Mouse (Mus musculus) midbrain, embryonic 10.5 days (tissue): ENCODE measurements around the gene Ulk4. TPM values are rescaled to one million over a fixed set of nuclear protein-coding genes. Genes with fewer than 3 reads are reported as not detected.

Experiments used
- DNase-seq: peaks from one replicate; pipeline ENCODE4 v3.0.0-alpha.2; 2017; ENCODE audit warnings: low spot score
- H3K27ac ChIP-seq: fragments of 300-500 bp; sonication (generic); replicated peaks from 2 replicates; pipeline ENCODE4 v1.5.1; 2016; ENCODE audit warnings: mild to moderate bottlenecking
- H3K27me3 ChIP-seq: fragments of 300-500 bp; sonication (generic); 2 replicates; pipeline ENCODE4 v1.6.1; 2016; ENCODE audit warnings: low read depth, mild to moderate bottlenecking; ENCODE audit not compliant: poor library complexity, severe bottlenecking
- H3K36me3 ChIP-seq: fragments of 300-500 bp; sonication (generic); 2 replicates; pipeline ENCODE4 v1.6.1; 2016; ENCODE audit warnings: mild to moderate bottlenecking, moderate library complexity
- H3K4me1 ChIP-seq: fragments of 300-500 bp; sonication (generic); 2 replicates; pipeline ENCODE4 v1.6.1; 2016
- H3K4me3 ChIP-seq: fragments of 300-500 bp; sonication (generic); 2 replicates; pipeline ENCODE4 v1.5.1; 2016; ENCODE audit warnings: mild to moderate bottlenecking, moderate library complexity
- H3K9me3 ChIP-seq: fragments of 300-500 bp; sonication (generic); replicated peaks from 2 replicates; pipeline ENCODE4 v1.6.1; 2016; ENCODE audit warnings: mild to moderate bottlenecking
- WGBS: fragments of 180-500 bp; shearing (Covaris S2); methylation state at CpG from one replicate; pipeline ENCODE4 v1.1.7; 2016; 5-methylcytosine and 5-hydroxymethylcytosine counted together
- polyA plus RNA-seq: library from polyadenylated mRNA; unstranded; fragments of >200 nt; fragmentation: Nextera tagmentation; extraction: Ambion mirVana; gene quantifications from 2 replicates; pipeline ENCODE4 v1.2.1, GENCODE M21; 2016

Gene Ulk4
- polyA plus RNA-seq, 1 experiment from 2014 or later, result 147 TPM

DNA sequence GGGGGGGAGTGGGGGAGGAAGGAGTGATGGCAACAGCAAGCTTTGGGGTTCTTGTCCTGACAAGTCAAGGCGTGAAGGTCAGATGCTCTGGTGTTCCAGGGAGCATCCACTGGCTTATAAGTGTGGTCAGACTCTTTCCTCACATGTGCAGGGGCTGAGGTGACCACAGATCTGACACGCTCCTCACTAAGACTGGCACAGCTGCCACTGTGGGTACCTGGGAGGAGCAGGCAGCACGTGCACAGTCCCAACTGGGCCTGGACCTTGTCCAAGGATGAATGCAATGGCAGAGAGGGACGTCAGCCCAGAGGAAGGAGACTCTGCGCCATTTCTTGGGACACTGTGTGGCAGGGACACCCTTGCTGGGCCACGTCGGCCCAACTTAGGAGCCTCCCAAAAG, 295.2 kb downstream of the Ulk4 start:
- 93% methylated on average over 7 of the region's 7 CpGs for WGBS
- DNase-seq, result no peak
- Histone ChIP-seq H3K27ac (peak overlapping the region; percentile 49; the same call in 1 of the 2 replicates), H3K27me3 (no peaks in the 10 kb centered on the region), H3K4me3 (no peak overlapping the region), H3K4me1 (peaks cover 49% of the 10 kb centered on the region), H3K9me3 (no peaks in the 10 kb centered on the region), H3K36me3 (no peaks in the 10 kb centered on the region)

DNA sequence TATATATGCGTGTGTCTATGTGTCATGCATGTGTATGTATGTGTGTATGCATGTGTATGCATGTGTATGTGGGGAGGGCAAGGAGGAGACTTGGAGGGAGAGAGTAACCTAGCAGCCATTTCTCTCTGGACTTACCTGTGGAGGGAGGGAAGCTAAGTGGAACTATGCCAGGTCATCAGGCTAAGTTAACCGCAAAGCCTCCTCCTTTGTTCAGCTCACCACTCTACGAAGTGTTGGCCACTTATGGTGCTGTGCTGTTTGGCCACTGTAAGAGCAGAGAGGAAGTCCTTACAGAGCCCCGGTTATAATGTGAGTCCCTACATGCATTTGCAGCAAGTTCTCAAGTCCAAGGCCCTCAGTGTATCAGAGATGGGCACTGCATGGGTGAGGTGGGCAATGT, 300.1 kb downstream of the Ulk4 start:
- H3K4me3 ChIP-seq, result no peak overlapping the region
- DNase-seq, result no peak
- H3K36me3 ChIP-seq, result peaks cover 7% of the 10 kb centered on the region
- H3K4me1 ChIP-seq, result peaks cover 25% of the 10 kb centered on the region
- WGBS, result 92% methylated on average over 4 of the region's 4 CpGs
- H3K27ac ChIP-seq, result no peak overlapping the region
- H3K9me3 ChIP-seq, result no peaks in the 10 kb centered on the region
- H3K27me3 ChIP-seq, result no peaks in the 10 kb centered on the region

DNA sequence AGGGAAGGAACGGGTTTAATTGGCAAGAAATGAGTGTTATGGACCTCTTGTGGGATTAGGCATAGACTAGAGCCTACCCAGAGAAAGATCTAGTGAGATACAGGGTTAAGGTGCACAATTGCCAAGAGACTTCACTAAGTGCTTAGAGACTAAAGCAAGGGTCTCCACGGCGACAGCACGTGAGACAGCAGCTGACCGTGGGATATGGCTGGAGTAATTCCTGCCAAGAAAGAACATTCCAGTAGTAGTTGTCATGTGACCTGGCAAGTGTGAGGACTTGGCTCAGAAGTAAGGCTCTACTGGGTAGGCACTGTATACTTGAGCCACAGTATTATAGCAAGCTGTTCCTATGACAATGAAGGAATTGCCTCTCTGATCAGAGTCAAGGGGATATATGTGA, 300.8 kb downstream of the Ulk4 start:
- H3K4me3 ChIP-seq, result no peak overlapping the region
- WGBS, result 87% methylated on average over 5 of the region's 5 CpGs
- no peak for DNase-seq

DNA sequence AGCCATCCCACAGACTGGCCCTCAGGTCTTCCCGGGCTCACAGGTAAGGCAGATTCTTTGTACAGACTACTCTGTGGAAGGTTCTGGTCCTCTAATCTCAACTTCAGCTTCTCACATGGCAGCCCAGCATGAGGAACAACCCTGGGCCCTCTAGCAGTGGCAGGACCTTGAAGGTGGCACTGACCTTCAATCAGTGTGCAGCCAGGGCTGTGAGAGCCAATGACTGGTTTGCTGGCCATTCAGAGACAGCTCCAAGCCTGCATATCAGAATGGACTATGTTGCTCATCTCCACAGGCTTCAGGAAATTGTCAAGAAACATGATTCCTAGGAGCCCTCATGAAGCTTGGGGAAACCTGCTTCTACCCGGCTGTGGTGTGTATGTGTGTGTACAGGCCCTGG, 302.8 kb downstream of the Ulk4 start:
- DNase-seq, result no peak
- Histone ChIP-seq H3K27me3 (no peaks in the 10 kb centered on the region), H3K9me3 (no peaks in the 10 kb centered on the region), H3K4me3 (no peak overlapping the region), H3K27ac (no peak overlapping the region), H3K36me3 (peaks cover 23% of the 10 kb centered on the region), H3K4me1 (peaks cover 3% of the 10 kb centered on the region; the same call in 1 of the 2 replicates)
- WGBS, result 86% methylated on average over 2 of the region's 2 CpGs

More for the DNA sequence above, 300.8 kb downstream of the Ulk4 start:
- H3K4me1 ChIP-seq, result peaks cover 18% of the 10 kb centered on the region
- no peaks in the 10 kb centered on the region for H3K9me3 ChIP-seq
- H3K36me3 ChIP-seq, result peaks cover 7% of the 10 kb centered on the region
- H3K27me3 ChIP-seq, result no peaks in the 10 kb centered on the region
- H3K27ac ChIP-seq, result no peak overlapping the region

DNA sequence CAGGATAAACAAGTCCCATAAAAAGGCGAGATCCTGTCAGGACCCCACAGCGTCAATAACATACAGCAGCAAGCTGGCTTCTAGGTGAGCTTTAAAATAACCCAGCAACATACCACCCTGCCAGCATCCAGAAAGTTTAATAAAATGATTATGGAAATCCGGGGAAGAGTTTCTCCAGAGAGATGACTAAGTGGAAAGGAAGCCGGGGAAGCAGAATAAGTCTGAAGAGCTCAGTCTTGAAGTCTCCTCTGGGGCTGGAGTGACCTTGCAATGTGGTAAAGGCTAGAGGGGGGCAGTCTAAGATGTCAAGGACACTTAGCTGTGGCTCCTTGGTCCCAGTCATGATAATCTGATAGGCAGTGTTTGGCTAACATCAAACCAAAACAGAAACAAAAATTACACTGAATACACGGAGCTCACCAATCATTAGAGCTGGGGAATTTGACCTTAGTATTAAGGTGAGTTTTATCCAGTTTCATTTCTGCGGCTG, 303.9 kb downstream of the Ulk4 start:
- Histone ChIP-seq H3K4me3 (no peak overlapping the region), H3K4me1 (no peaks in the 10 kb centered on the region), H3K27ac (no peak overlapping the region), H3K27me3 (no peaks in the 10 kb centered on the region), H3K36me3 (peaks cover 35% of the 10 kb centered on the region), H3K9me3 (no peaks in the 10 kb centered on the region)
- 89% methylated on average over 6 of the region's 6 CpGs for WGBS
- DNase-seq, result no peak

DNA sequence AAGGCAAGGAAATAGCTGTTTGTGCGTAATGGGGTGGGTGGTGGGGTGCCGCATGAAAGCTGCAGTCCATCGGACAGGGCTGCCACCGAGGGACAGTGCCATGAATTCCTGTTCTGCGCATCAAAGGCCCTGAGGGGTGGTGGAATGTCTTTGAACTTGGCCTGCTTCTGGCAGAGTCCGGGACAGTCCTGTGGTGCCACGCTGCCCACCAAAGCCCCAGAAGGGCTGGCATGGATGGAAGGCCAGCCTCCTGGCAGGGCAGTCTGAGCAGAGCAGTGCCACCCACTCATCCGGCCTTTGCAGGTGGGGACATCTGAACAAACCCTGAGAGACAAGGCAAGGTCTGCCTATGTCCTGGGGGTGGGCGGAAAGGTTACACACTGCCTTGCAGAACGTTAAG, 312.0 kb downstream of the Ulk4 start:
- H3K27ac ChIP-seq, result no peak overlapping the region
- no peak for DNase-seq
- WGBS, result 92% methylated on average over 10 of the region's 10 CpGs
- peaks cover 2% of the 10 kb centered on the region; the same call in 1 of the 2 replicates for H3K4me1 ChIP-seq
- H3K27me3 ChIP-seq, result no peaks in the 10 kb centered on the region
- peaks cover 99% of the 10 kb centered on the region for H3K36me3 ChIP-seq
- no peak overlapping the region for H3K4me3 ChIP-seq
- H3K9me3 ChIP-seq, result no peaks in the 10 kb centered on the region

DNA sequence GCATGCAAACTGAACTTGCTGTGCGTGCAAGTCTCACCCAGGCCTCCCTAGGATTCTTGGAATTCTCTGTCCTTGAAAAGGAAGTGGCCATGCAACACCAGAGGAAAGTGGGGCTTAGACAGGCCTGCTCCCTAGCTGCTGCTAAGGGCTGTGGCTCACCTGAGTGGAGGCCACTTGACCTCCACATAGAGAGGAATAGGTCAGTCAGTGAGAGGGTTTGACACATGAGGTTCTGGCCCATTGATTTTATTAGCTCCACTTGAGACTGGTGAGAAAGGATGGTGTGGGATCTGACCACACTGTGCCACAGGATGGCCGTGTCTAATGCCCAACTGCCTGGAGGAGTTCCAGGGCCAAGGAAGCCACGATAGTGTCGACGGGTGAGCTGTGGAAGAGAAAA, 312.8 kb downstream of the Ulk4 start:
- 85% methylated on average over 5 of the region's 5 CpGs for WGBS
- peaks cover 99% of the 10 kb centered on the region for H3K36me3 ChIP-seq
- H3K9me3 ChIP-seq, result no peaks in the 10 kb centered on the region
- no peaks in the 10 kb centered on the region for H3K27me3 ChIP-seq
- no peak for DNase-seq
- H3K4me1 ChIP-seq, result peaks cover 2% of the 10 kb centered on the region; the same call in 1 of the 2 replicates
- H3K4me3 ChIP-seq, result no peak overlapping the region
- H3K27ac ChIP-seq, result no peak overlapping the region

DNA sequence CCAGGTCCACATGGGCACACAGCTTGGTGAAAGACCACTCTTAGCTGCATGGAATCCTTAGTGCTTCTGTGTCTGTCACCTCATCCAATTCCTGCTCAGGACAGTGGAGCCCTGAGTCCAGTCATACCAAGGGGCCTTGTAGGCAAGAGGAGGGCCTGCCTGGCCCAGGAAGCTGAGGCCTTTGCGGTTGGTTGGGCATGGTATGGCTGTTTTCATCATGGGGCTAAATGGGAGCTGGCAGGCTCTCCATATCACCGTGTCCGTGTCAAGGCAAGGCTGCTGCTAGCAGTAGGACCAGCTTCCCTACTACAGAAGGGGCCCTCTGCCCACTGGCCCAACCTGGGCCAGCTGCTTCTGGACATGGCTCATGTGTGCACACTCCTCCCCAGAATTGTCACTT, 313.3 kb downstream of the Ulk4 start:
- H3K27ac ChIP-seq, result no peak overlapping the region
- DNase-seq, result no peak
- peaks cover 2% of the 10 kb centered on the region; the same call in 1 of the 2 replicates for H3K4me1 ChIP-seq
- H3K27me3 ChIP-seq, result no peaks in the 10 kb centered on the region
- peaks cover 99% of the 10 kb centered on the region for H3K36me3 ChIP-seq
- H3K4me3 ChIP-seq, result no peak overlapping the region
- 88% methylated on average over 3 of the region's 3 CpGs for WGBS
- no peaks in the 10 kb centered on the region for H3K9me3 ChIP-seq

DNA sequence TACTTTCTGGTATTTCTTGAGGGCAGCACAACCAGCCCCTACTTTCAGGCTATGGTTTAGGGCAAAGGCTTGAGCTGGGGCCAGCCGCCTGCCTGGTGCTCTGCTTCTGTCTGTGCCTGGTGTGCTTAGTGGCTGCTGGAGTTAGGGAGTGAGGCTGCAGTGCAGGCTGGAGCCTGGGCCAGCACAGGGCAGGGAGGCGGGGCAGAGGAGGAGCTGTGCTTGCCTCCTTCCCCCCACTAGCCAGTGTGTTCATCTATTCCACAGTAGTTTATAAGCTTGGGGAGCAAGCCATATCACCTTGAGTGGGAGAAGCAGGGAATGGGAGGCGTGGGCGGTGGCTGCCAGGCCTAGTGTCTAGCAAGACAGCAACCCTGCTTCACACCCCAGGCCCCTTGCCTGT, 313.9 kb downstream of the Ulk4 start:
- H3K36me3 ChIP-seq, result peaks cover 99% of the 10 kb centered on the region
- WGBS, result 92% methylated on average over 4 of the region's 4 CpGs
- peaks cover 2% of the 10 kb centered on the region; the same call in 1 of the 2 replicates for H3K4me1 ChIP-seq
- no peaks in the 10 kb centered on the region for H3K27me3 ChIP-seq
- H3K27ac ChIP-seq, result no peak overlapping the region
- no peak overlapping the region for H3K4me3 ChIP-seq
- H3K9me3 ChIP-seq, result no peaks in the 10 kb centered on the region
- DNase-seq, result no peak

DNA sequence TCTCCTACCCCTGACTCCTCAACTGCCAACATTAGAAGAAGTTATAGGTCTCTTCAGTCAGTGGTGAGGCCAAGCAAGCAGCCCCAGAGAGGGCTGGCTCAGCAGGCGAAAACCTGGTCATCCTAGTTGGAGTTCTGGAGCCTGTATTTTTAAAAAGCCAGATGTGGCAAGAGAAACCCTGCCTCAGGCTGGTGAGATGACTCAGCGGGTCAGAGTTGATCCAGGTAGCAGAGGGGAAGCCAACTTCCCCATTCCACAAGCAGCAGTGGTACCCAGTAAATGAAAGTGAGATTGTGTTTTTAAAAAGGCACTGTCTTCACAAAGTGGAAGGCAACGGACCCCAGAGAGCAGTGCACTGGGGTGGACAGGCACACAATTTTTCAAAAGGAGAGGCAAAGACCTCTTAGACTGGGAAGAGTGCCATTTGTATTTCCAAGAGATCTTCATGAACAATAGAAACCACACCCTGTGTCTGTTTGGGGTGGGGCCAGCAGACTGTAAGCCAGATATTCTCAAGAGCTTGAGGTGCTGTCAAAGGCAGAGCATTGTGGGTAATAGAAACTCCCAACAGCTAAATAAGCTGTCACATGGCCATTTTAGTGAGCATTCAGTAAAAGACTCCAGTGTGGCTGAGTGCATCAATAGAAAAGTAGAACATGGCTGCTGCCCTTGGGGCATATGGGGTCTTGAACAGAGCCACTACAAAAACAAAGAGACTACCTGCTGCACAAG, 314.9 kb downstream of the Ulk4 start:
- no peak for DNase-seq
- H3K27me3 ChIP-seq, result no peaks in the 10 kb centered on the region
- no peak overlapping the region for H3K4me3 ChIP-seq
- H3K4me1 ChIP-seq, result peaks cover 2% of the 10 kb centered on the region; the same call in 1 of the 2 replicates
- H3K36me3 ChIP-seq, result peaks cover 100% of the 10 kb centered on the region
- no peaks in the 10 kb centered on the region for H3K9me3 ChIP-seq
- H3K27ac ChIP-seq, result no peak overlapping the region
- 87% methylated on average over 3 of the region's 3 CpGs for WGBS

DNA sequence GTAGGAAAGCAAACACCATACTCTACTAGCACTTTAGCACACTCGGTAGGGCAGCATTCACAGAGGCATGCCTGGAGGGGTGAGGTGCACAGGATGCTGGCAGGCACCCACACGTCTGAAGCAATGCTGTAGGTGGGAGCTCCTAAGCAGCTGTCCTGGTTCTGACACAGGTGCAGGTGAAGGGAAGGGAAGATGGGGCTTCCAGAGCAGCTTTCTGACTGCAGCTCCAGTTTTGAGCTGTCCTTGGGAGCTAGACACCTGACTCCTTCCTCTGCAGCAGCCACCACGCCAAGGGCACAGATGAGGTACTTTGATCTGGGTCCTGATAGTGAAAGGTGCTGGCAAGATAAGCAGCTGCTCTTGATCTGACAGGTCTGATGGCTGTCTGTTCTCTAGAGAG, 315.5 kb downstream of the Ulk4 start:
- H3K4me1 ChIP-seq, result peaks cover 2% of the 10 kb centered on the region; the same call in 1 of the 2 replicates
- no peak for DNase-seq
- H3K4me3 ChIP-seq, result no peak overlapping the region
- 82% methylated on average over 3 of the region's 3 CpGs for WGBS
- peaks cover 100% of the 10 kb centered on the region for H3K36me3 ChIP-seq
- H3K27me3 ChIP-seq, result no peaks in the 10 kb centered on the region
- no peaks in the 10 kb centered on the region for H3K9me3 ChIP-seq
- H3K27ac ChIP-seq, result no peak overlapping the region

DNA sequence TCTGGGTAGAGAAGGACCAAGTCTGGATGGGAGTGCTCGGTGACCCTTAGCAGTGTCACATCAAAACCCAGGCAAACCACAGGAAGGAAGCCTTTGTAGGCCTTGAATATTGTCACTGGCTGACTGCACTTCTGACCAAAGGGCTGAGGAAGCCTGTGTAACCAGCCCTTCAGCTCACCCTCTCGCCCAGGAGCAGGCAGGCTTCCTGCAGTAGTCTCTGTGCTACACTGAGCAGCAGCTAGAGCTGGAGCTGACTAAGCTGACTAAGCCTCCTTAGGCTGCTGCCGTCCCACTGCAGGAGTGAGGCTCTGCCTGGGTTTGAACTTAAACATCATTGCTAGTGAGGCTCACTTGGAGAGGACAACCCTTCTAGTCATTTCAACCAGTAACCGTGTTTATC, 316.4 kb downstream of the Ulk4 start:
- H3K36me3 ChIP-seq, result peaks cover 100% of the 10 kb centered on the region
- 81% methylated on average over 4 of the region's 4 CpGs for WGBS

DNA sequence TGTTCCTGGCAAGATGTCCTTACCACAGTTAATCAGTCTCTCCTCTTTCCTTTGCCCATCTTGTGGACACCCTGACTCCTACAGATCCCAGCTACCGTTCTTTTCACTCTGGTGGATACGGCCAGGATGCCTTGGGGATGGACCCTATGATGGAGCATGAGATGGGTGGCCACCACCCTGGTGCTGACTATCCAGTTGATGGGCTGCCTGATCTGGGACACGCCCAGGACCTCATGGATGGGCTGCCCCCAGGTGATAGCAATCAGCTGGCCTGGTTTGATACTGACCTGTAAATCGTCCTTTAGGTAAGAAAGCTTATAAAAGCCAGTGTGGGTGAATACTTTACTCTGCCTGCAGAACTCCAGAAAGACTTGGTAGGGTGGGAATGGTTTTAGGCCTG, 317.8 kb downstream of the Ulk4 start:
- H3K36me3 ChIP-seq, result peaks cover 100% of the 10 kb centered on the region

More for the DNA sequence above, 316.4 kb downstream of the Ulk4 start:
- Histone ChIP-seq H3K27me3 (no peaks in the 10 kb centered on the region), H3K4me1 (peaks cover 2% of the 10 kb centered on the region; the same call in 1 of the 2 replicates), H3K4me3 (no peak overlapping the region), H3K27ac (no peak overlapping the region), H3K9me3 (no peaks in the 10 kb centered on the region)
- no peak for DNase-seq

More for the DNA sequence above, 317.8 kb downstream of the Ulk4 start:
- DNase-seq, result no peak
- H3K4me3 ChIP-seq, result no peak overlapping the region
- 87% methylated on average over 4 of the region's 4 CpGs for WGBS
- no peaks in the 10 kb centered on the region for H3K9me3 ChIP-seq
- no peaks in the 10 kb centered on the region for H3K27me3 ChIP-seq
- H3K27ac ChIP-seq, result no peak overlapping the region
- H3K4me1 ChIP-seq, result peaks cover 2% of the 10 kb centered on the region; the same call in 1 of the 2 replicates
